Mouse (Mus musculus): ENCODE measurements around the gene Grin2a. TPM values are rescaled to one million over a fixed set of nuclear protein-coding genes. Genes with fewer than 3 reads are reported as not detected.

The Grin2a gene
- polyA plus RNA-seq, 1 experiment: 0.04 TPM

GRCm38 (mm10) chr16:9904443-9904842 lies 90.9 kb downstream of the Grin2a start:
- TF ChIP-seq POLR2A (IDR thresholded peaks at IDR 0.05; ENCODE audit: low read depth, low read length): no peak
- no peak for TF ChIP-seq CTCF (IDR thresholded peaks at IDR 0.05; ENCODE audit: extremely low read depth, insufficient read depth, insufficient read length, insufficient replicate concordance)
- Histone ChIP-seq H3K36me3 (ENCODE audit: control insufficient read depth, insufficient read depth, low read length) (no peaks in the 10 kb centered on the region), H3K27me3 (ENCODE audit: control insufficient read depth, insufficient read depth, low read length) (no peaks in the 10 kb centered on the region), H3K4me3 (ENCODE audit: extremely low read depth, insufficient read depth, insufficient read length) (no peak overlapping the region), H3K27ac (ENCODE audit: insufficient read depth, low read length) (no peak overlapping the region), H3K4me1 (ENCODE audit: control insufficient read depth, insufficient read depth, insufficient read length) (no peaks in the 10 kb centered on the region)
- WGBS: 84% methylated on average over 6 of the region's 6 CpGs
- no peak for DNase-seq (ENCODE audit: low read depth in 1 of 2, low spot score in 2 of 2)

DNA sequence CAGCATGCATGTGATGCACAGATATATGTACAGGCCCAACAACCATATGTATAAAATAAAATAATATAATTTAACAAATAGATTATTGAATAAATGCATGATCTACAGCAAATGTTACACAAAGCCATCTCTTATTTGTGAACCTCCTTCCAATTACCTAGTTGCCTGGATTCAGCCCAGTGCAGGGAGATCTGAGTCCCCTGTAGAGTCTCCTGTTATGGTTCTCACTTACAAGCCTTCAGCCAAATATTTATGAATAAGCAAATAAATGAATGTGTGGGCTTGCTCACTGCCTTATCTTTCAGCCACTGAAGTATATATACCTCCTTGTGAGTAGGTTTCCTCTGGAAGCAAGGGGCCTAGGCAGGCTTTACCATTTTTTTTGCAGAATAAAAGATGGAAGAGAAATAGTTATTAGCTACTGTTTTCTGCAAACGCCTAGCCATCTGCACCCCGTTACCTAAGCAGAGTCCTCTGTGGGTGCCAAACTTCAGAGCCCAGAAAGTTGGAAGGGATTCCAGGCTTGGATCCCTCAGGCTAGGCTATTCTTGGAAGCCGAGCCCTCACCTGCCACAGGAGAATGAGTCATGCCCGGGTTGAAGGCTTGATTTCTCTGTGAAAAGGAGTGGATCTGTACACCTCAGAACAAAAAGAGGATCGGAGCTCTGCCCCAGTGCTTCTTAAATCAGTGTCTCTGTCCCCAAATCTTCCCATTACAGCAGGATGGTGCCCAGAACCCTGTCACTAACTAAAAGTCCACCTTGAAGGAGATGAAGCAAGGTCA lies 92.5 kb downstream of the Grin2a start:
- TF ChIP-seq POLR2A (IDR thresholded peaks at IDR 0.05; ENCODE audit: low read depth, low read length) (no peak), CTCF (IDR thresholded peaks at IDR 0.05; ENCODE audit: extremely low read depth, insufficient read depth, insufficient read length, insufficient replicate concordance) (no peak)
- H3K27ac ChIP-seq (ENCODE audit: insufficient read depth, low read length): no peak overlapping the region
- no peak overlapping the region for H3K4me3 ChIP-seq (ENCODE audit: extremely low read depth, insufficient read depth, insufficient read length)
- H3K27me3 ChIP-seq (ENCODE audit: control insufficient read depth, insufficient read depth, low read length): no peaks in the 10 kb centered on the region
- WGBS: 85% methylated on average over 5 of the region's 5 CpGs
- no peaks in the 10 kb centered on the region for H3K36me3 ChIP-seq (ENCODE audit: control insufficient read depth, insufficient read depth, low read length)
- no peak for DNase-seq (ENCODE audit: low read depth in 1 of 2, low spot score in 2 of 2)
- H3K4me1 ChIP-seq (ENCODE audit: control insufficient read depth, insufficient read depth, insufficient read length): no peaks in the 10 kb centered on the region

DNA sequence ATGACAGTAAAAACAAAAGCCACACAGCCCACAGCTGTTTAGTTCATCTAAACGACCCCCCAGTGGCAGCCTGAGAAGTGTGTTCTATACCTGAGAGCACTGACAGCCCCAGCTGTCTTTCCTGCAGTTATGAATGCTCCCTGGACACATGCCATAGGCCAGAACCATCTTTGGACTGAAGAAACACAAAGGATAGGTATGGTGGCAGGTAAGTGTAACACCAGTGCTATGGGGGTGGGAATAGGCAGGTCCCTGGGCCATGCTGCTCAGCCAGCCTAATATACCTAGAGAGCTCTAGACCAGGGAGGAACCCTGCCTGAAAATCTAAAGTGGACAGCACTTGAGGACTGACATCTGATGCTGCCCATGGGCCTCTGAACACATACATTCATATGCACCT lies 93.9 kb downstream of the Grin2a start:
- H3K4me3 ChIP-seq (ENCODE audit: extremely low read depth, insufficient read depth, insufficient read length): no peak overlapping the region
- no peaks in the 10 kb centered on the region for H3K36me3 ChIP-seq (ENCODE audit: control insufficient read depth, insufficient read depth, low read length)
- no peak overlapping the region for H3K27ac ChIP-seq (ENCODE audit: insufficient read depth, low read length)
- no peak for TF ChIP-seq POLR2A (IDR thresholded peaks at IDR 0.05; ENCODE audit: low read depth, low read length)
- no peak for TF ChIP-seq CTCF (IDR thresholded peaks at IDR 0.05; ENCODE audit: extremely low read depth, insufficient read depth, insufficient read length, insufficient replicate concordance)
- no peaks in the 10 kb centered on the region for H3K27me3 ChIP-seq (ENCODE audit: control insufficient read depth, insufficient read depth, low read length)
- no peak for DNase-seq (ENCODE audit: low read depth in 1 of 2, low spot score in 2 of 2)
- 35% methylated on average over 1 of the region's 1 CpGs for WGBS
- no peaks in the 10 kb centered on the region for H3K4me1 ChIP-seq (ENCODE audit: control insufficient read depth, insufficient read depth, insufficient read length)

DNA sequence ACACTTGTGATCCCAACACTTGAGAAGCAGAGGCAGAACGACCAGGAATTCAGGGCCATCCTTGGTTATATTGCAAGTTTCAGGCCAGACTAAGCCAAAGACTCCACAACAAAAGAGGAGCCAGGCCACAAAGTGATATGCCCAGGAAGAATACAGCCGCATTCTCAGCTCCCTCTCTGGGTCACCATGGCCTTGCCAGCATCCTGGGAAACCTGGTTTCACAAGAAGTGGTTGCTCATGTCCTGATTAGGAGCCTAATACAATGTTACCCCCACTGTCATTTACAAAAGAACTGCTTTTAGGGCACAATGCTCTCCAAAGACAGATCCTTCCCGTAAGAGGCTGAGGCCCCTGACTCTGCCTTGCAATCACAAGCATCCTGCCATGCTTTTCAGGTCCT lies 94.4 kb downstream of the Grin2a start:
- Histone ChIP-seq H3K27ac (ENCODE audit: insufficient read depth, low read length) (no peak overlapping the region), H3K27me3 (ENCODE audit: control insufficient read depth, insufficient read depth, low read length) (no peaks in the 10 kb centered on the region), H3K36me3 (ENCODE audit: control insufficient read depth, insufficient read depth, low read length) (no peaks in the 10 kb centered on the region), H3K4me3 (ENCODE audit: extremely low read depth, insufficient read depth, insufficient read length) (no peak overlapping the region), H3K4me1 (ENCODE audit: control insufficient read depth, insufficient read depth, insufficient read length) (no peaks in the 10 kb centered on the region)
- TF ChIP-seq POLR2A (IDR thresholded peaks at IDR 0.05; ENCODE audit: low read depth, low read length): no peak
- TF ChIP-seq CTCF (IDR thresholded peaks at IDR 0.05; ENCODE audit: extremely low read depth, insufficient read depth, insufficient read length, insufficient replicate concordance): no peak
- DNase-seq (ENCODE audit: low read depth in 1 of 2, low spot score in 2 of 2): no peak
- WGBS: 72% methylated on average over 3 of the region's 3 CpGs

DNA sequence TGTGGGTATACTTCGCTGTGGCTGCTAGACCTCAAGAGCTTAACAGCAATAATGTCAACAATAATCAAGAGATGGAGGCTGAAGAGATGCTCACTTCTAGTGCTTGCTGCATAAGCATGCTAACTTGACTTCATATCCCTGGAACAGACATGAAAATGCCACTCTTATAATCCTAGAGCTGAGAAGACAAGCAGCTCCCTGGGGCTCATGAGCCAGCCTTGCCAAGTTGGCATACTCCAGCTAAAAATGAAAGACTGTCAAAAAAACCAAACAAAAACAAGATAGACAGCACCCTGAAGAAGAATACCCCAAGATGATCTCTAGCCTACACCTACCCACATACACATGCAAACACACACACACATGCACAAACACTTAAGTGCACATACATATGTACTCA lies 95.2 kb downstream of the Grin2a start:
- H3K27me3 ChIP-seq (ENCODE audit: control insufficient read depth, insufficient read depth, low read length): no peaks in the 10 kb centered on the region
- no peak overlapping the region for H3K27ac ChIP-seq (ENCODE audit: insufficient read depth, low read length)
- H3K4me3 ChIP-seq (ENCODE audit: extremely low read depth, insufficient read depth, insufficient read length): no peak overlapping the region
- DNase-seq (ENCODE audit: low read depth in 1 of 2, low spot score in 2 of 2): no peak
- TF ChIP-seq CTCF (IDR thresholded peaks at IDR 0.05; ENCODE audit: extremely low read depth, insufficient read depth, insufficient read length, insufficient replicate concordance) (no peak), POLR2A (IDR thresholded peaks at IDR 0.05; ENCODE audit: low read depth, low read length) (no peak)
- no peaks in the 10 kb centered on the region for H3K4me1 ChIP-seq (ENCODE audit: control insufficient read depth, insufficient read depth, insufficient read length)
- H3K36me3 ChIP-seq (ENCODE audit: control insufficient read depth, insufficient read depth, low read length): no peaks in the 10 kb centered on the region
- 98% methylated on average over 1 of the region's 1 CpGs for WGBS

DNA sequence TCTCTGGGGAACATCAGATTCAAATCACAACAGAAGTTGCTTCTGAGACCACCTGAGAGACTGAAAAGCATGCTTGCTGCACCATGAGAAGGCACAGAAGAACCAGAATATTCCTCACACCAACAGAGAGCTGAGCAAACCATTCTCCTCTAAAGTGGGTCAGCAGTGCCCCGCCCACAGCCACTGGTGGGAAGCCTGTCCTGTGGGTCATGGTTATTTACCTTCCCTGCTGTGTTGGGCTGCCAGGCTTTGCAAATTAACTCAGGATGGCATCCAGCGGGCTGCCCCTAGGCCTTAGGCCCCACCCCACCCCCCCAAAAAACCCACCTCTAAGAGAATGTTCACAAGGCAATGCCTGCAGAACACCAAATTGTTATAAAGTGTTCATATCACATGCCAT lies 96.2 kb downstream of the Grin2a start:
- no peak for DNase-seq (ENCODE audit: low read depth in 1 of 2, low spot score in 2 of 2)
- 85% methylated on average over 2 of the region's 2 CpGs for WGBS
- Histone ChIP-seq H3K27ac (ENCODE audit: insufficient read depth, low read length) (no peak overlapping the region), H3K27me3 (ENCODE audit: control insufficient read depth, insufficient read depth, low read length) (no peaks in the 10 kb centered on the region), H3K36me3 (ENCODE audit: control insufficient read depth, insufficient read depth, low read length) (no peaks in the 10 kb centered on the region), H3K4me1 (ENCODE audit: control insufficient read depth, insufficient read depth, insufficient read length) (no peaks in the 10 kb centered on the region), H3K4me3 (ENCODE audit: extremely low read depth, insufficient read depth, insufficient read length) (no peak overlapping the region)
- TF ChIP-seq CTCF (IDR thresholded peaks at IDR 0.05; ENCODE audit: extremely low read depth, insufficient read depth, insufficient read length, insufficient replicate concordance) (no peak), POLR2A (IDR thresholded peaks at IDR 0.05; ENCODE audit: low read depth, low read length) (no peak)

- WGBS: 80% methylated on average over 7 of the region's 7 CpGs
- TF ChIP-seq POLR2A (IDR thresholded peaks at IDR 0.05; ENCODE audit: low read depth, low read length) (no peak), CTCF (IDR thresholded peaks at IDR 0.05; ENCODE audit: extremely low read depth, insufficient read depth, insufficient read length, insufficient replicate concordance) (no peak)
- no peak overlapping the region for H3K4me3 ChIP-seq (ENCODE audit: extremely low read depth, insufficient read depth, insufficient read length)
These were observed 99.8 kb downstream of the Grin2a start for GRCm38 (mm10) chr16:9895581-9895980.

More at GRCm38 (mm10) chr16:9895581-9895980, 99.8 kb downstream of the Grin2a start:
- Histone ChIP-seq H3K36me3 (ENCODE audit: control insufficient read depth, insufficient read depth, low read length) (no peaks in the 10 kb centered on the region), H3K4me1 (ENCODE audit: control insufficient read depth, insufficient read depth, insufficient read length) (no peaks in the 10 kb centered on the region), H3K27ac (ENCODE audit: insufficient read depth, low read length) (no peak overlapping the region), H3K27me3 (ENCODE audit: control insufficient read depth, insufficient read depth, low read length) (no peaks in the 10 kb centered on the region)
- DNase-seq (ENCODE audit: low read depth in 1 of 2, low spot score in 2 of 2): no peak
